Mouse (Mus musculus): ENCODE measurements at regions not wholly inside any gene's neighbourhood (a gene's known extent, or its start where the extent isn't known, plus 50 kb on each side); places are given as distances from the start of the nearest gene placed in this dataset.

DNA sequence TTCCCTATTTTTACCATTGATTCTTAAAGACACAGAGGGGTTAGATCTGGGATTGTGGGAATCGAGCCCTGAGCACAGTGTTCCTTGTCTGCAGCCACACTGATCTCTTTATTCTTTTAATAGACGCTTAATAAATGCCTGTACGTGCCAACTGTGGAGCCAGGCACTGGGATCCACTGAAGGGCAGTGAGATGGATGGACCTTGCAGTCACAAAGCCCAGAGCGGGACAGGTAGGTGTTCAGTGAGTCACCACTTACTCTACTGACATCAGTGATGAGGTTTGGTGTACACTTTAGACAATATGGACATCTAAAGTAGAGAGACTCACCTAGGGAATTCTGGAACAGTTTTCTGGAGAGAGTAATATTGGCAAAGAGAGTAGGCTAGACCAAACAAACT lies 56.8 kb upstream of the Cnih3 start:
- TF ChIP-seq POLR2A (IDR thresholded peaks at IDR 0.05; ENCODE audit: insufficient read length, low read depth) (no peak), POLR2AphosphoS2 (IDR thresholded peaks at IDR 0.05; ENCODE audit: insufficient read length, low read depth) (no peak), REST (IDR thresholded peaks at IDR 0.05; ENCODE audit: insufficient read depth, insufficient read length) (no peak), USF1 (IDR thresholded peaks at IDR 0.05; ENCODE audit: low read depth) (no peak), MAX (IDR thresholded peaks at IDR 0.05; ENCODE audit: low read depth) (no peak), E2F4 (IDR thresholded peaks at IDR 0.05; ENCODE audit: insufficient read depth) (no peak), MYOG (IDR thresholded peaks at IDR 0.05; ENCODE audit: control insufficient read depth in 1 of 3, insufficient read depth in 1 of 3, insufficient read length in 2 of 3, low read depth in 2 of 3) (no peak), TCF12 (IDR thresholded peaks at IDR 0.05; ENCODE audit: insufficient read depth, poor library complexity, severe bottlenecking) (no peak), TCF3 (IDR thresholded peaks at IDR 0.05; ENCODE audit: insufficient read length, low read depth) (no peak), MYOD1 (IDR thresholded peaks at IDR 0.05; ENCODE audit: control insufficient read depth in 1 of 3, insufficient read length in 2 of 3, low read depth in 2 of 3) (no peak), CEBPB (IDR thresholded peaks at IDR 0.05; ENCODE audit: insufficient read depth, poor library complexity, severe bottlenecking) (no peak), SRF (IDR thresholded peaks at IDR 0.05; ENCODE audit: control insufficient read depth, insufficient read length, low read depth) (no peak)
